Mouse (Mus musculus): ENCODE results near the gene Cbr1. TPM values are rescaled to one million over a fixed set of nuclear protein-coding genes. Genes with fewer than 3 reads are reported as not detected.

The Cbr1 gene
- total and polyA plus RNA-seq, 2 experiments from 2014 or later = 55.5 to 56.1 TPM

DNA sequence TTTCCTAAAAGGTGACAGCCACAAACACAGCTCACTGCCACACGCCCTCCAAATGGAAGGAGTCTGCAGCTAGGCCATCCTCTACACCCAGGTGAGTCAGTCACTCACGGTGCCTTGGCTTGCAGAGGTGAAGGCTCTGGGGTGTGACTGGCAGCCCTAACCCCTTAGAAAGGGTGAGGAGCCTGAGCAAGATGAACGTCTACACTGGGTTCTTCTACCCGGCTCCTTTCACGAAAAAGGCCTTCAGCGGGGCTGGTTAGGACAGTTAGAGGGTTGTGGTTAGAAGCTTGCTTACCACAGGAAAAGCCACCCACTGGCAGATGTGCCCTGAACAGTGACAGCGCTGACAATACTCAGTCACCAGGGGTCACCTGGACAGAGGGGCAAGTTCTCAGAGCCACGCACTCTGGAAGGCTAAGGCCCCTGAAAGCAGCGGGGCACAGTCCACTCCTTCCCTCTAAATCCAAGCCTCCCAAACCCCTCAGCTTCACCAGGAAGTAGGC is 19.9 kb upstream of the Cbr1 start:
- Histone ChIP-seq H3K4me1 (ENCODE audit: control insufficient read depth, insufficient read depth) (no peaks in the 10 kb centered on the region), H3K27me3 (ENCODE audit: control insufficient read depth, insufficient read depth, low read length) (no peaks in the 10 kb centered on the region), H3K36me3 (replicated peaks; ENCODE audit: control insufficient read depth, insufficient read depth, low read length) (peaks cover 17% of the 10 kb centered on the region), H3K9me3 (replicated peaks; ENCODE audit: control insufficient read depth, low read length) (no peaks in the 10 kb centered on the region), H3K4me2 (ENCODE audit: low read depth, low read length) (peak overlapping the region; percentile 33; the same call in 1 of the 2 replicates), H3K9ac (replicated peaks; ENCODE audit: low read depth, low read length) (no peak overlapping the region), H3K27ac (ENCODE audit: low read depth) (no peak overlapping the region; the same call in 1 of the 2 replicates), H3K4me3 (ENCODE audit: low read depth, low read length) (peak overlapping the region; percentile 18; the same call in 1 of the 2 replicates)
- TF ChIP-seq EP300 (IDR thresholded peaks at IDR 0.05; ENCODE audit: low read depth) (no peak), CTCF (IDR thresholded peaks at IDR 0.05; ENCODE audit: low read depth) (no peak)
- no peak for ATAC-seq (ENCODE audit: insufficient read depth, low read depth)
- no peak for DNase-seq (ENCODE audit: low spot score)
- WGBS = 80% methylated on average over 9 of the region's 9 CpGs

DNA sequence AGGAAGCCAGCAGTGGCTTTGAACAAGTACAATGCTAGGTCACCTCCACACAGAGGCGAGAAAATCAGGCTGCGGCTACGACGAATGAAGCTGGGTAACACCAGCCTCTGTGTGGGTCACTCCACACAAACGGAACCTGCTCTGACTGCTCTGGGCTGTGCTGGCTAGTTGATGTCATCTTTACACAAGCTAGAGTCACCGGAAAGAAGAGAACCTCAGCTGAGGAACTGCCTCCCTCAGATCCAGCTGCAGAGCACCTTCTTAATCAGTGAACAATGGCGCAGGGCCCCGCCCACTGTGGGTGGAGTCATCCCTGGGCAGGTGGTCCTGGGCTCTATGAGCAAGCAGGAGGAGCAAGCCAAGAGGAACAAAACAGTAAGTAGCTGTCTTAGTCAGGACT is 19.3 kb upstream of the Cbr1 start:
- H3K27ac ChIP-seq (ENCODE audit: low read depth) = no peak overlapping the region
- 78% methylated on average over 8 of the region's 8 CpGs for WGBS
- H3K9me3 ChIP-seq (replicated peaks; ENCODE audit: control insufficient read depth, low read length) = no peaks in the 10 kb centered on the region
- no peaks in the 10 kb centered on the region for H3K4me1 ChIP-seq (ENCODE audit: control insufficient read depth, insufficient read depth)
- DNase-seq (ENCODE audit: low spot score) = no peak
- H3K4me2 ChIP-seq (ENCODE audit: low read depth, low read length) = peak overlapping the region; percentile 33; the same call in 1 of the 2 replicates
- H3K27me3 ChIP-seq (ENCODE audit: control insufficient read depth, insufficient read depth, low read length) = no peaks in the 10 kb centered on the region
- no peak for ATAC-seq (ENCODE audit: insufficient read depth, low read depth)
- TF ChIP-seq EP300 (IDR thresholded peaks at IDR 0.05; ENCODE audit: low read depth) (no peak), CTCF (IDR thresholded peaks at IDR 0.05; ENCODE audit: low read depth) (no peak)
- H3K9ac ChIP-seq (replicated peaks; ENCODE audit: low read depth, low read length) = no peak overlapping the region
- peaks cover 17% of the 10 kb centered on the region for H3K36me3 ChIP-seq (replicated peaks; ENCODE audit: control insufficient read depth, insufficient read depth, low read length)
- H3K4me3 ChIP-seq (ENCODE audit: low read depth, low read length) = peak overlapping the region; percentile 18; the same call in 1 of the 2 replicates

DNA sequence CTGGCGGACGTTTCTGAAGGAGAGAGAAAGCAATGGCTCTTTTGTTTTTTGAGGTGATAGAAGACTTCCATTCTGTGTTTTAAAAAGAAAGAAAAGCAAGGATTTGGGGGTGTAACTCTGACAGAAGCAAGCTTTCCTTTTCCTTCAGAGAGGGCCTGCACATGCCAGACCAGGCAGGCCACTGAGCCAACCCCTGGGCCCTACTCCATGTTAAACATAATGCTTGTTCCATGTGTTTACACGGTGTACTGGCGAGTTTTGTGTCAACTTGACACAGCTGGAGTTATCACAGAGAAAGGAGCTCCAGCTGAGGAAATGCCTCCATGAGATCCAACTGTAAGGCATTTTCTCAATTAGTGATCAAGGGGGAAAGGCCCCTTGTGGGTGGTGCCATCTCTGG is 17.4 kb upstream of the Cbr1 start:
- no peaks in the 10 kb centered on the region for H3K9me3 ChIP-seq (replicated peaks; ENCODE audit: control insufficient read depth, low read length)
- H3K27me3 ChIP-seq (ENCODE audit: control insufficient read depth, insufficient read depth, low read length) = no peaks in the 10 kb centered on the region
- WGBS = 60% methylated on average over 4 of the region's 4 CpGs
- no peak overlapping the region for H3K27ac ChIP-seq (ENCODE audit: low read depth)
- peaks cover 17% of the 10 kb centered on the region for H3K36me3 ChIP-seq (replicated peaks; ENCODE audit: control insufficient read depth, insufficient read depth, low read length)
- TF ChIP-seq CTCF (IDR thresholded peaks at IDR 0.05; ENCODE audit: low read depth) (no peak), EP300 (IDR thresholded peaks at IDR 0.05; ENCODE audit: low read depth) (no peak)
- no peak overlapping the region for H3K9ac ChIP-seq (replicated peaks; ENCODE audit: low read depth, low read length)
- H3K4me2 ChIP-seq (ENCODE audit: low read depth, low read length) = no peak overlapping the region
- no peak for ATAC-seq (ENCODE audit: insufficient read depth, low read depth)
- no peaks in the 10 kb centered on the region for H3K4me1 ChIP-seq (ENCODE audit: control insufficient read depth, insufficient read depth)
- H3K4me3 ChIP-seq (ENCODE audit: low read depth, low read length) = no peak overlapping the region
- no peak for DNase-seq (ENCODE audit: low spot score)

DNA sequence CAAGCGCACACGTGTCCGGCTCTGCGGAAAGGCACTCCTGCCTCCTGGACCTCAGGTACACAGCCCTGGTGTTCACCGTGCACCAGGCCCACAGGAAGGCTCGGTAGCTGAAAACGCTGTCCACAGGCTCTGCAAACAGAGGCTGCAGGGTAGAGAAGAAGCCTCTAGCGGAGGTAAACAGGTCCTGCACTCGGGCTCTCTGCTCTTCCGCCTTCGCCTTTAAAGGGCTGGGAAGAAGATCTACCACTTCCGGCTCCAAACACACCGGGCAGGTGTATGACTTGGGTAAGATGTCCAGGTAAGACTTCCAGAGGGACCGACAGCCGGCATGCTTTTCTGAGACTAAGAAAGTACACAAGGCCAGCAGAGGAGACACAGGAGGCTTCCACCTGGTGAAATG is 14.7 kb upstream of the Cbr1 start:
- Histone ChIP-seq H3K4me1 (ENCODE audit: control insufficient read depth, insufficient read depth) (no peaks in the 10 kb centered on the region), H3K9ac (replicated peaks; ENCODE audit: low read depth, low read length) (no peak overlapping the region), H3K4me3 (ENCODE audit: low read depth, low read length) (no peak overlapping the region), H3K27ac (ENCODE audit: low read depth) (no peak overlapping the region), H3K36me3 (replicated peaks; ENCODE audit: control insufficient read depth, insufficient read depth, low read length) (peaks cover 10% of the 10 kb centered on the region), H3K9me3 (replicated peaks; ENCODE audit: control insufficient read depth, low read length) (no peaks in the 10 kb centered on the region), H3K27me3 (ENCODE audit: control insufficient read depth, insufficient read depth, low read length) (no peaks in the 10 kb centered on the region), H3K4me2 (ENCODE audit: low read depth, low read length) (no peak overlapping the region)
- no peak for TF ChIP-seq CTCF (IDR thresholded peaks at IDR 0.05; ENCODE audit: low read depth)
- no peak for TF ChIP-seq EP300 (IDR thresholded peaks at IDR 0.05; ENCODE audit: low read depth)
- 96% methylated on average over 15 of the region's 15 CpGs for WGBS
- ATAC-seq (ENCODE audit: insufficient read depth, low read depth) = no peak
- DNase-seq (ENCODE audit: low spot score) = no peak

DNA sequence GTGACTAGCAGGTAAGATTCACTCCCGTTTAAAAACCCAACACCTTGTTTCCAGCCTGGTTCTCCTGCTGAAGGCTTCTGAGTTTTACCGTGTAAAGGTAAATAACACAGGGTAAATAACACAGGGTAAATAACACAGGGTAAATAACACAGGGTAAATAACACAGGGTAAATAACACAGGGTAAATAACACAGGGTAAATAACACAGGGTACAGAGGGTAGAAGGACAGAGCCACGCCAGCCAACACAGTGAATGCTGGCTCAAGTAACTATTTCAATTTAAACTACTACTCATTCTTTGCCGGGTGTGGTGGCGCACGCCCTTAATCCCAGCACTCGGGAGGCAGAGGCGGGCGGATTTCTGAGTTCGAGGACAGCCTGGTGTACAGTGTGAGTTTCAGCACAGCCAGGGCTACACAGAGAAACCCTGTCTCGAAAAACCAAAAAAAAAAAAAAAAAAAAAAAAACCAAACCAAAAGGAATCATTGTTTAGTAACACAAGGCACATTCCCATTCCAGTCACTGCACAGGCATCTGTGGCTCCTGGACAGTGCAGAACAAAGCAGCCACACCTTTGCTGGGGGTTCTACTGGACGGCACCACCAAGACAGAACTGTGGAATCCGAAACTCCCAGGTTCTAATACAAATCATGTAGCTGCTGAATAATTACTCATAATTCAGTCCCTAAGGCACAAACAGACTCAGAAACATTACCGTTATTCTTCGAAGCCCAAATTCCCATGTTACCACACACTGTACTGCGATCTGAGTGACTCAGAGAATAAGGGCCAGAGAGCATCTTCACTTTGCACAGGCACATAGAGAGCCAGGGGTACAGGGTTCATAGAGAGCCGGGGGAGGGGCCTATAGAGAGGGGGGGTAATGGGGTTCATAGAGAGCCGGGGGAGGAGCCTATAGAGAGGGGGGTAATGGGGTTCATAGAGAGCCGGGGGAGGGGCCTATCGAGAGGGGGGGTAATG is 13.9 kb upstream of the Cbr1 start:
- Histone ChIP-seq H3K9ac (replicated peaks; ENCODE audit: low read depth, low read length) (no peak overlapping the region), H3K36me3 (replicated peaks; ENCODE audit: control insufficient read depth, insufficient read depth, low read length) (peaks cover 10% of the 10 kb centered on the region), H3K4me2 (ENCODE audit: low read depth, low read length) (no peak overlapping the region), H3K4me1 (ENCODE audit: control insufficient read depth, insufficient read depth) (no peaks in the 10 kb centered on the region), H3K9me3 (replicated peaks; ENCODE audit: control insufficient read depth, low read length) (no peaks in the 10 kb centered on the region), H3K4me3 (ENCODE audit: low read depth, low read length) (no peak overlapping the region), H3K27ac (ENCODE audit: low read depth) (no peak overlapping the region), H3K27me3 (ENCODE audit: control insufficient read depth, insufficient read depth, low read length) (no peaks in the 10 kb centered on the region)
- no peak for DNase-seq (ENCODE audit: low spot score)
- no peak for ATAC-seq (ENCODE audit: insufficient read depth, low read depth)
- 90% methylated on average over 20 of the region's 20 CpGs for WGBS
- TF ChIP-seq EP300 (IDR thresholded peaks at IDR 0.05; ENCODE audit: low read depth) (no peak), CTCF (IDR thresholded peaks at IDR 0.05; ENCODE audit: low read depth) (no peak)
